Mouse (Mus musculus) embryonic facial prominence, embryonic 13.5 days (tissue): ENCODE results near the gene Cfi. TPM values are rescaled to one million over a fixed set of nuclear protein-coding genes. Genes with fewer than 3 reads are reported as not detected.

Experiments
- ATAC-seq: fragments of 200-750 bp; cut with Nextera tagmentation; 2 replicates; pipeline ENCODE4 v1.8.0; 2017; ENCODE audit warnings: low read depth; ENCODE audit not compliant: insufficient number of reproducible peaks, insufficient read depth, low FRiP score, low TSS enrichment
- H3K27ac ChIP-seq: fragments of 300-500 bp; sonication (generic); 2 replicates; pipeline ENCODE4 v1.5.1; 2015; ENCODE audit warnings: moderate library complexity, mild to moderate bottlenecking, inconsistent platforms
- H3K27me3 ChIP-seq: fragments of 300-500 bp; sonication (generic); 2 replicates; pipeline ENCODE4 v1.6.1; 2015; ENCODE audit warnings: mild to moderate bottlenecking, inconsistent platforms
- H3K36me3 ChIP-seq: fragments of 300-500 bp; sonication (generic); 2 replicates; pipeline ENCODE4 v1.6.1; 2015; ENCODE audit warnings: mild to moderate bottlenecking, inconsistent platforms
- H3K4me1 ChIP-seq: fragments of 300-500 bp; sonication (generic); 2 replicates; pipeline ENCODE4 v1.6.1; 2015; ENCODE audit warnings: inconsistent platforms
- H3K4me2 ChIP-seq: fragments of 300-500 bp; sonication (generic); 2 replicates; pipeline ENCODE4 v1.6.1; 2015; ENCODE audit warnings: moderate library complexity, mild to moderate bottlenecking, inconsistent platforms
- H3K4me3 ChIP-seq: fragments of 300-500 bp; sonication (generic); 2 replicates; pipeline ENCODE4 v1.5.1; 2015; ENCODE audit warnings: mild to moderate bottlenecking, inconsistent platforms
- H3K9ac ChIP-seq: fragments of 300-500 bp; sonication (generic); 2 replicates; pipeline ENCODE4 v1.6.1; 2015; ENCODE audit warnings: mild to moderate bottlenecking, inconsistent platforms
- H3K9me3 ChIP-seq: fragments of 300-500 bp; sonication (generic); 2 replicates; pipeline ENCODE4 v1.6.1; 2016; ENCODE audit warnings: inconsistent platforms
- WGBS: fragments of 180-500 bp; shearing (Covaris S2); methylation state at CpG from one replicate; pipeline ENCODE4 v1.1.7; 2015; ENCODE audit warnings: mixed read lengths; 5-methylcytosine and 5-hydroxymethylcytosine counted together
- polyA plus RNA-seq: library from polyadenylated mRNA; unstranded; fragments of >200 nt; fragmentation: Nextera tagmentation; extraction: Ambion mirVana; gene quantifications from 2 replicates; pipeline ENCODE4 v1.2.1, GENCODE M21; 2015

Cfi gene
- polyA plus RNA-seq, 1 experiment from 2014 or later: 0.11 TPM

GRCm38 (mm10) chr3:129901271-129901809, 65.7 kb downstream of the Cfi start, which contains the start of gene Casp6:
Casp6 (plus strand) TSS chr3:129901425.
- Histone ChIP-seq H3K9me3 (no peaks in the 10 kb centered on the region), H3K9ac (peak within 1 kb of the TSS; percentile 82), H3K4me3 (peak within 1 kb of the TSS; percentile 75), H3K36me3 (peaks cover 10% of the 10 kb centered on the region), H3K4me1 (peaks cover 24% of the 10 kb centered on the region), H3K27ac (peak within 1 kb of the TSS; percentile 82), H3K27me3 (no peaks in the 10 kb centered on the region), H3K4me2 (peak within 1 kb of the TSS; percentile 80)
- WGBS: under 1% methylated on average over 34 of the region's 34 CpGs
- ATAC-seq: peak; percentile 97

GRCm38 (mm10) chr3:129903369-129903768, 67.7 kb downstream of the Cfi start:
- no peak overlapping the region; the same call in 1 of the 2 replicates for H3K9ac ChIP-seq
- peaks cover 24% of the 10 kb centered on the region for H3K4me1 ChIP-seq
- no peak overlapping the region for H3K27ac ChIP-seq
- H3K9me3 ChIP-seq: no peaks in the 10 kb centered on the region
- no peak overlapping the region for H3K4me3 ChIP-seq
- no peak for ATAC-seq
- WGBS: 93% methylated on average over 3 of the region's 3 CpGs
- no peaks in the 10 kb centered on the region for H3K27me3 ChIP-seq
- H3K36me3 ChIP-seq: peaks cover 21% of the 10 kb centered on the region
- no peak overlapping the region for H3K4me2 ChIP-seq

- peaks cover 24% of the 10 kb centered on the region for H3K4me1 ChIP-seq
- WGBS: 85% methylated on average over 8 of the region's 8 CpGs
These were observed 68.2 kb downstream of the Cfi start for GRCm38 (mm10) chr3:129903866-129904265.

GRCm38 (mm10) chr3:129904381-129905132, 68.9 kb downstream of the Cfi start:
- Histone ChIP-seq H3K9ac (no peak overlapping the region), H3K9me3 (no peaks in the 10 kb centered on the region), H3K4me1 (peaks cover 24% of the 10 kb centered on the region), H3K27ac (no peak overlapping the region), H3K4me3 (no peak overlapping the region), H3K4me2 (no peak overlapping the region), H3K36me3 (peaks cover 33% of the 10 kb centered on the region), H3K27me3 (no peaks in the 10 kb centered on the region)
- ATAC-seq: no peak
- 80% methylated on average over 7 of the region's 7 CpGs for WGBS

More at GRCm38 (mm10) chr3:129903866-129904265, 68.2 kb downstream of the Cfi start:
- no peak overlapping the region for H3K4me3 ChIP-seq
- no peak for ATAC-seq
- no peak overlapping the region for H3K9ac ChIP-seq
- no peak overlapping the region for H3K4me2 ChIP-seq
- no peak overlapping the region for H3K27ac ChIP-seq
- peaks cover 26% of the 10 kb centered on the region for H3K36me3 ChIP-seq
- no peaks in the 10 kb centered on the region for H3K9me3 ChIP-seq
- no peaks in the 10 kb centered on the region for H3K27me3 ChIP-seq

- Histone ChIP-seq H3K27ac (no peak overlapping the region), H3K9me3 (no peaks in the 10 kb centered on the region), H3K4me1 (no peaks in the 10 kb centered on the region), H3K9ac (no peak overlapping the region), H3K4me2 (no peak overlapping the region), H3K27me3 (no peaks in the 10 kb centered on the region), H3K36me3 (peaks cover 67% of the 10 kb centered on the region), H3K4me3 (no peak overlapping the region)
- 88% methylated on average over 14 of the region's 14 CpGs for WGBS
- ATAC-seq: no peak
These were observed 76.3 kb downstream of the Cfi start for GRCm38 (mm10) chr3:129912025-129912424.

GRCm38 (mm10) chr3:129913241-129913640, 77.6 kb downstream of the Cfi start:
- no peak for ATAC-seq
- peaks cover 60% of the 10 kb centered on the region for H3K36me3 ChIP-seq
- H3K9me3 ChIP-seq: no peaks in the 10 kb centered on the region
- H3K4me1 ChIP-seq: no peaks in the 10 kb centered on the region
- H3K9ac ChIP-seq: no peak overlapping the region
- H3K4me2 ChIP-seq: no peak overlapping the region
- no peaks in the 10 kb centered on the region for H3K27me3 ChIP-seq
- WGBS: 94% methylated on average over 13 of the region's 13 CpGs
- no peak overlapping the region for H3K27ac ChIP-seq
- no peak overlapping the region for H3K4me3 ChIP-seq

- Histone ChIP-seq H3K4me2 (no peak overlapping the region), H3K36me3 (peaks cover 19% of the 10 kb centered on the region), H3K4me1 (no peaks in the 10 kb centered on the region), H3K27me3 (0 out of 2 replicates have a peak, but pooled peaks cover 3% of the 10 kb centered on the region), H3K9ac (no peak overlapping the region), H3K4me3 (no peak overlapping the region), H3K9me3 (no peaks in the 10 kb centered on the region), H3K27ac (no peak overlapping the region)
- ATAC-seq: no peak
- 72% methylated on average over 3 of the region's 3 CpGs for WGBS
These were observed 81.7 kb downstream of the Cfi start for GRCm38 (mm10) chr3:129917424-129917823.

- no peak overlapping the region for H3K27ac ChIP-seq
- peak; percentile 62; the same call in 1 of the 2 replicates for ATAC-seq
- 14% methylated on average over 13 of the region's 13 CpGs for WGBS
- no peak overlapping the region for H3K9ac ChIP-seq
- peaks cover 14% of the 10 kb centered on the region for H3K36me3 ChIP-seq
- no peak overlapping the region for H3K4me3 ChIP-seq
- H3K4me1 ChIP-seq: no peaks in the 10 kb centered on the region
- no peaks in the 10 kb centered on the region for H3K9me3 ChIP-seq
- H3K4me2 ChIP-seq: no peak overlapping the region
- 0 out of 2 replicates have a peak, but pooled peaks cover 3% of the 10 kb centered on the region for H3K27me3 ChIP-seq
These were observed 82.8 kb downstream of the Cfi start for GRCm38 (mm10) chr3:129918434-129918833.

GRCm38 (mm10) chr3:129923581-129923980, 87.9 kb downstream of the Cfi start:
- H3K36me3 ChIP-seq: no peaks in the 10 kb centered on the region
- no peak for ATAC-seq
- H3K9ac ChIP-seq: no peak overlapping the region
- no peaks in the 10 kb centered on the region for H3K4me1 ChIP-seq
- H3K27ac ChIP-seq: no peak overlapping the region
- WGBS: 83% methylated on average over 7 of the region's 7 CpGs
- H3K27me3 ChIP-seq: 0 out of 2 replicates have a peak, but pooled peaks cover 3% of the 10 kb centered on the region
- H3K4me2 ChIP-seq: no peak overlapping the region
- H3K9me3 ChIP-seq: no peaks in the 10 kb centered on the region
- no peak overlapping the region for H3K4me3 ChIP-seq

Other genes starting within 250 kb of the Cfi start
- gene Egf, start 80.6 kb upstream of the Cfi start, polyA plus RNA-seq: 1.3 and 1.6 TPM in 2 replicates
- not detected in 2 replicates for gene Lrit3, start 31.9 kb upstream of the Cfi start, polyA plus RNA-seq
- gene Rrh, start 13.3 kb upstream of the Cfi start, polyA plus RNA-seq: 0.23 and 0.38 TPM in 2 replicates
- gene Gar1, start 4.5 kb upstream of the Cfi start, polyA plus RNA-seq: 63.7 and 90.1 TPM in 2 replicates
- gene Pla2g12a, start 42.7 kb downstream of the Cfi start, polyA plus RNA-seq: 25.4 and 32.5 TPM in 2 replicates
- 91.9 and 97.7 TPM in 2 replicates for gene Casp6, start 65.5 kb downstream of the Cfi start, polyA plus RNA-seq
- 4.2 and 4.7 TPM in 2 replicates for gene Mcub, start 134.3 kb downstream of the Cfi start, polyA plus RNA-seq
- 32.8 and 33.6 TPM in 2 replicates for gene Sec24b, start 225.7 kb downstream of the Cfi start, polyA plus RNA-seq